Mouse (Mus musculus) brown adipose tissue, adult 24 weeks (tissue): Measurements from ENCODE around the gene Commd1. TPM values are rescaled to one million over a fixed set of nuclear protein-coding genes. Genes with fewer than 3 reads are reported as not detected.

Experiments
- H3K27ac ChIP-seq: fragments of 200-500 bp; replicated peaks from 2 replicates; pipeline ENCODE4 v1.5.1; 2012; ENCODE audit warnings: low read depth, mild to moderate bottlenecking, low read length
- H3K4me1 ChIP-seq: fragments of 200-500 bp; 2 replicates; pipeline ENCODE4 v1.6.1; 2012; ENCODE audit warnings: low read length, mixed read lengths; ENCODE audit not compliant: control insufficient read depth, insufficient read depth, insufficient read length
- H3K4me3 ChIP-seq: fragments of 200-500 bp; 2 replicates; pipeline ENCODE4 v1.5.1; 2012; ENCODE audit warnings: low read depth, mild to moderate bottlenecking, low read length, moderate library complexity; ENCODE audit not compliant: insufficient read depth
- polyA plus RNA-seq: library from polyadenylated mRNA; stranded (reverse); fragments of >200 nt; gene quantifications from 2 replicates; pipeline ENCODE4 v1.2.4, GENCODE M21; 2012; ENCODE audit not compliant: missing spikeins, insufficient read depth, insufficient read length

Commd1 gene
- polyA plus RNA-seq, 1 experiment, result 196 TPM

DNA sequence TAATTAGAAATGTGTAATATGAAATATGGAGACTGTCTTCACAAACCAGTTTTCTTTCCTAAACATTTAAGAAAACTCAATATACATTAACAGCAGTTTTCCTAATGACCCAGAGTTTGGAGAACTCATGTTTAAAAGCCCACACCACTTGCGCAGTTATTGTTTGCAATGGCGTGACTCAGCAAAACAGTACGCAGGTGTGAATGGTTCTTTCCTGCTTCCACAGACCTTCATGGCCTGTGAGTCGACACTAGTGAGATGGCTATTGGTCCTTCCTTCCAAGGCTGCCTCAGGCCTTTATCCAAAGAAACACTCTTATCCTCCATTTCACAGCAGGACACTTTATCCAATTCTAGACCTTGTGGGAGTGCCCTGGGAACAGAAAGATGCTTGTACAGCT lies 84.5 kb downstream of the Commd1 start:
- no peak overlapping the region for H3K27ac ChIP-seq
- no peak overlapping the region for H3K4me3 ChIP-seq
- H3K4me1 ChIP-seq, result no peaks in the 10 kb centered on the region

DNA sequence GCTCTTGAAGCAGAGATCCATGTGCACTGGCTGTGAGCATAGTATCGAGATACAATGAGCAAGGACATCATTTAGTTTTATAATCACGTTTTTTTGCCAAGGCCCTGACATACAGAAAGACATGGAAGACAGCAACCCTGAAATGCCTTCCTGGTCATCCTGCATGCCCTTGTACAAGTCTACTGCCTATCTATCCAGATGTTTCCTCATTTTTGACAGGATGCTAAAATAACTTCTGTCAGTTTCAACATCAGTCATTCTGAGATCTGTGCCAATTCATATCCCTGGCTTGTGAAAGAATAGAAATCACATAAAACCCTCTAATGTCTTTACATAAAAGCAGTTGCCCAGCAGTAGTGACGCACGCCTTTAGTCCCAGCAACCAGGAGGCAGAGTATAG lies 85.1 kb downstream of the Commd1 start:
- no peak overlapping the region for H3K4me3 ChIP-seq
- no peaks in the 10 kb centered on the region for H3K4me1 ChIP-seq
- H3K27ac ChIP-seq, result no peak overlapping the region

DNA sequence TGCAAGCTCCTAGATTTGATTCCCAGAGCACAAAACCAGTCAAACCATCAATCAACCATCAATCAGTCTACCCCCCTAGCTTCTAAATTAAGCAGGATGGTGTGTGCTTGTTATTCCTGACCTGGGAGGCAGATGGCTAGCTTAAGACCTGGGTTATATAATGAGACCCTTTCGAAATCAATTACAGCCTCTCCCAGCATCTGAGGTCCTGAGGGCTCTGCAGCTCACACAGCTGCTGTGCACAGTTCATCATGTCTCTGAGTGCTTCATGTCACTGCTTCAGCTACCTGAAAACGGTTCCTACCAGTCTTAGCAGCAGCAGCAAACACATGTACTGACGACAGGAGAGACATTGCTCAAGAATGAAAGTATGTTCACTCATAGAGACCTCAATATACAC lies 89.1 kb downstream of the Commd1 start:
- Histone ChIP-seq H3K27ac (no peak overlapping the region), H3K4me1 (peaks cover 5% of the 10 kb centered on the region; the same call in 1 of the 2 replicates), H3K4me3 (no peak overlapping the region)

DNA sequence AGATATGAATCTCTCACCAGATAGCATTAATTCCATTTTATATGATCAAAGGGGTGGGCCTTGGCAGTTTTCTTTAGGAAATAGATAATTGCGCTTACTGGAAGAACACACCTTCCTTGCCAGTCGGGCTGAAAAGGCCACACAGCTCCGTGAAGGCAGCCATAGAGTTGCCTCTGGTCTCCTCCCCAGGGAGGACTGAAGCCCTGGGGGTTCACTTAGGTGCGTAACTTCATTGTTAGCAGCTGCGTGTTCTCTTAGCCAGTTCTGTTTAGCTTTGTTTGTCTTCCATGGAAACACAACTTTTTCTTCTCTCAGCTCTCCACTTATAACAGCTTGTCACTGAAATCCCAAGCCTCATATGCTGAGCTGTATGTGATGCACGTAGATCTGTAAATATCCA lies 89.7 kb downstream of the Commd1 start:
- no peak overlapping the region for H3K4me3 ChIP-seq
- H3K27ac ChIP-seq, result no peak overlapping the region

GRCm38 (mm10) chr11:22891876-22892275 lies 90.3 kb downstream of the Commd1 start:
- Histone ChIP-seq H3K27ac (no peak overlapping the region), H3K4me1 (peaks cover 5% of the 10 kb centered on the region; the same call in 1 of the 2 replicates), H3K4me3 (no peak overlapping the region)

More for the DNA sequence above, 89.7 kb downstream of the Commd1 start:
- peaks cover 5% of the 10 kb centered on the region; the same call in 1 of the 2 replicates for H3K4me1 ChIP-seq

DNA sequence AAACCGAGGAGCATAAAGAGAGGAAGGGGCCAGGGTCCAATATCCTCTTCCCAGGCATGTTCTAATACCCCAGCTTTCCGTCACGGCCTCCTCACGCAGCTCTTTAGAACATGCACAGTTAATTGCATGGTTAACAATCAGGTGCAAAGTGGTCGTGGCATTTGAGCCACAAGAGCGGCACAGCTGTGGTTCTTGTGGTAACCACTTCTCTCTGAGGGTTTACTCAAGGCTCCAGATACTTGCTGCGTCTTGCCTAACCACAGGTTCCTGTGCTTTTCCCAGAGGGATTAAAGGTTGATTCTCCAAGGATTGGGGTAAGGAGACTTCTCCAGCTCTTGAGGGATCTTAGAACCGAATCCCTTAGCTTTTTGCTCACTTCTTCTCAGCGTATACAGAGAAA lies 90.9 kb downstream of the Commd1 start:
- Histone ChIP-seq H3K27ac (no peak overlapping the region), H3K4me1 (peaks cover 5% of the 10 kb centered on the region; the same call in 1 of the 2 replicates), H3K4me3 (no peak overlapping the region)

- Histone ChIP-seq H3K27ac (no peak overlapping the region), H3K4me3 (no peak overlapping the region), H3K4me1 (peaks cover 5% of the 10 kb centered on the region; the same call in 1 of the 2 replicates)
Measured at GRCm38 (mm10) chr11:22889224-22889623, 93.0 kb downstream of the Commd1 start.

DNA sequence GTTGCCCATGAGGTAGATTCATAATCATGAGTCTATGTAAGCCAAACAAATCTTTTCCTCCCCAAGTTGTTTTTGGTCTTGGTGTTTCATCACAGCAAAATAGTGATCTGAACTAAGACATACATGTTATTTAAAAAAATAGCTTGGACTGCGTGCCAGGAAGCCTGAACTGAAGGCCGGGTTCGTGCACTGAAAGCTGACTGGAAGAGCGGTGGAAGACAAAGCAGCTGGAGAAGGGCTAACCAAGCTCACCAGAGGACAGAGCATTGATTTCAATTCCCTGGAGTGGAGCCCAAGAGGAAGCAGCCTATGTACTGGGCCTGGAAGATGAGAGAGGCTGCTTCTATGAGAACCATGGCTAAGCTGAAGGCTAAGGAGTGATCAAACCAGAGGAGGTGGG lies 95.2 kb downstream of the Commd1 start:
- no peak overlapping the region for H3K4me3 ChIP-seq
- peaks cover 5% of the 10 kb centered on the region; the same call in 1 of the 2 replicates for H3K4me1 ChIP-seq
- H3K27ac ChIP-seq, result no peak overlapping the region

- H3K4me1 ChIP-seq, result no peaks in the 10 kb centered on the region
- no peak overlapping the region for H3K27ac ChIP-seq
- no peak overlapping the region for H3K4me3 ChIP-seq
Measured at GRCm38 (mm10) chr11:22885350-22885749, 96.8 kb downstream of the Commd1 start.

- no peak overlapping the region for H3K27ac ChIP-seq
- no peak overlapping the region for H3K4me3 ChIP-seq
- peaks cover 3% of the 10 kb centered on the region; the same call in 1 of the 2 replicates for H3K4me1 ChIP-seq
Measured at GRCm38 (mm10) chr11:22883676-22884075, 98.5 kb downstream of the Commd1 start.

GRCm38 (mm10) chr11:22882926-22883325 lies 99.3 kb downstream of the Commd1 start:
- Histone ChIP-seq H3K4me1 (peaks cover 3% of the 10 kb centered on the region; the same call in 1 of the 2 replicates), H3K4me3 (no peak overlapping the region), H3K27ac (no peak overlapping the region)

DNA sequence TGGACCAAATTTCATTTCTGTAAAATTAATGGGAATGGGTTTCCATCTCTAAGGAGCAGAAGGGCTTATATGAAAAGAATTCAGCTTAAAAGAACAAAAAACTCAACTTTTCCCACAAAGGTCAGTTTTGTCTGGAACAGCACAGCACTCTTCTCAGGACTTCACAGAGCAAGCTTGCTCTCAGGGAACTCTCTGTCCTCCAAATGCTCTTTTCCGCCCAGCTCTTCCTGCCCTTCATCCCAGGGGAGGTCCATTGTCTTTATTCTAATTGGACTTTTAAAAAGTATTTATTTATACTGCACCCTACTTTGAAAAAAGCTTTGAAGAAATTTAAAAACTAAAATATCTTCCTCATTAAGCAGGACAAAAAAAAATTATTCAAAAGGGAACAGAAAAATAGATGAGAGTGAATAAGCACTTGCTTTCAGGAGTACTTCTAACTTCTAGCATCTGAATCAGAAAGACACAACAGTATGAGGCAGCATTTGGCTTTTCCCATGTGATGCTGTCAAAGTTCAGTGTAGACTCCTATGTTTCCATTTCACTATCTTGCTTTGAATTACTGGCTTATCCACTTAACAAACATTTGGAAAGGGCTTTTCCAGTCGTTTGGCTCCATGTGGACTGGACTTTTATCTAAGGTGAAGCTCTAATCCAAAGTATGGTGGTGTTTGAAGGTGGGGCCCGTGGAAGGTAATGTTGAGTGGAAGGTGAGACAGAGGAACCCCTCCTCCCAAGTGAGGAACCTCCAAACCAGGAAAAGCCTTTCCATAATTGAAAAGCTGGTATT lies 101.6 kb downstream of the Commd1 start:
- Histone ChIP-seq H3K4me1 (peaks cover 3% of the 10 kb centered on the region; the same call in 1 of the 2 replicates), H3K27ac (0 out of 2 replicates have a peak overlapping the region, but pooled peaks have one; percentile 34), H3K4me3 (no peak overlapping the region)

GRCm38 (mm10) chr11:22879645-22880044 lies 102.5 kb downstream of the Commd1 start:
- no peak overlapping the region for H3K4me3 ChIP-seq
- peaks cover 3% of the 10 kb centered on the region; the same call in 1 of the 2 replicates for H3K4me1 ChIP-seq

GRCm38 (mm10) chr11:22876680-22877330 lies 105.4 kb downstream of the Commd1 start:
- Histone ChIP-seq H3K4me3 (no peak overlapping the region), H3K4me1 (peaks cover 12% of the 10 kb centered on the region; the same call in 1 of the 2 replicates), H3K27ac (no peak overlapping the region)

More at GRCm38 (mm10) chr11:22879645-22880044, 102.5 kb downstream of the Commd1 start:
- no peak overlapping the region for H3K27ac ChIP-seq

DNA sequence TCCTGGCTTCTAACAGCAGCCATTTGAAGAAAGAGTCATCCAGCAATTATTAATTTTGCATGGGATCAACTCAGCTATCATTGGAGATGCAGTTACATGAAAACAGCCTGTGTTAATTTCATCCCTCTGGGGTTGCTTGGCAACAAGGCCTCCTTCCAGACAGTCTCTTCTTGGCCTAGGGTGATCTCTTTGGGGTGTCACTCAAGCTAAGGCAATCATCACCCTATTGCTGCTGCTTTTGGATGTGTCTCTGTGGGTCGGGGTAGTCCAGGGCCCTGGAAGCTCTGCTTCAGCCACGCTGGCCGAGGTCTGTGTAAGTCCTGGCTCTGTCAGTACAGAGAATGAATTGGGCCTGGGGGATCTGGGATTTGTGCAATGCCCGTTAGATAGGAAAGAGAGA lies 106.9 kb downstream of the Commd1 start:
- Histone ChIP-seq H3K27ac (no peak overlapping the region), H3K4me3 (no peak overlapping the region)

More for the DNA sequence above, 106.9 kb downstream of the Commd1 start:
- peaks cover 17% of the 10 kb centered on the region; the same call in 1 of the 2 replicates for H3K4me1 ChIP-seq
